Mouse (Mus musculus): Measurements from ENCODE around the gene Zfp39. TPM values are rescaled to one million over a fixed set of nuclear protein-coding genes. Genes with fewer than 3 reads are reported as not detected.
"Not testable (repeated sequence)": the region's sequence is repeated elsewhere in the genome, so short reads cannot be mapped to it uniquely, and the experiment has no call there.

The Zfp39 gene
- total RNA-seq, 2 experiments from 2014 or later = 3.4 to 3.7 TPM

GRCm38 (mm10) chr11:58846919-58847461 lies 57.0 kb downstream of the Zfp39 start, which contains the start of gene Gm12258:
TSS of gene Gm12258 (plus strand) at chr11:58847158.
- DNase-seq = peak; percentile 80 to 81
- intact Hi-C loops (cut with DNase I) = loop anchor here (5.0 kb wide), 1 partner anchor 130 kb away; the partner anchor contains the start of gene Trim11

DNA sequence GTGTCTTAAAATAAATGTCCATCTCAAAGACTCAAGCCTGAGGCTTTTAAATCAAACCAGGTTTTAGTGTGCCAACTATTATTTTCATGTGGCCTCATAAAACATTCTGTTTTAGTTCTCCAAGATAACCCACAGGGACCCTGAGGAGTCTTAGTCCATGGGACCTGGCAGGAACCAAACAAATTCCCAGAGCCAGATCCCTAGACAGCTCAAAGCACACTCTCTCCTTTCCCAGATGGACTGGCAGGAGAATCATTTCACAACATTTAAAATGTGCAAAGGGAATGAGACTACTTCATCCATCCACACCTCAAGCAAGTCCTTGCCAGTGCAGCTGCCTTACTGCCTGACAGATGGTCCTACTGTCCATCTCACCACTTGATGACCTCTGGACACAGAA lies 65.1 kb downstream of the Zfp39 start, which contains the start of gene Olfr311:
Gene Olfr311, plus strand, starts transcription at position 301 of the 400 bp plus-strand sequence.
- intact Hi-C loops (cut with DNase I); DNase-seq: not testable (repeated sequence)

Other genes starting within 250 kb of the Zfp39 start
- gene Olfr322, start 245.4 kb downstream of the Zfp39 start, total RNA-seq (2021) = not detected
- gene Olfr320, start 223.1 kb downstream of the Zfp39 start, total RNA-seq (2021) = not detected
- not detected for gene Olfr319, start 205.1 kb downstream of the Zfp39 start, total RNA-seq (2021)
- not detected for gene Olfr318, start 180.2 kb downstream of the Zfp39 start, total RNA-seq (2021)
- not detected for gene Olfr317, start 165.0 kb downstream of the Zfp39 start, total RNA-seq (2021)
- not detected for gene Olfr316, start 151.5 kb downstream of the Zfp39 start, total RNA-seq (2021)
- not detected for gene Olfr315, start 131.0 kb downstream of the Zfp39 start, total RNA-seq (2021)
- gene Olfr314, start 121.3 kb downstream of the Zfp39 start, total RNA-seq (2021) = not detected
- gene Fam183b, start 102.3 kb downstream of the Zfp39 start, total RNA-seq (2021) = not detected
- gene Olfr313, start 89.2 kb downstream of the Zfp39 start, total RNA-seq (2021) = not detected
- gene Olfr312, start 75.0 kb downstream of the Zfp39 start, total RNA-seq (2021) = not detected
- not detected for gene Olfr311, start 65.0 kb downstream of the Zfp39 start, total RNA-seq (2021)
- 1 to 10 TPM; 1.5 to 2.5 TPM for gene Gm12258, start 57.1 kb downstream of the Zfp39 start, total RNA-seq (2021)
- 1 to 10 TPM; 1.6 to 2.0 TPM for gene 2810021J22Rik, start 37.0 kb downstream of the Zfp39 start, total RNA-seq (2021)
- not detected for gene Btnl10, start 13.7 kb upstream of the Zfp39 start, total RNA-seq (2021)
- gene Rnf187, start 34.7 kb upstream of the Zfp39 start, total RNA-seq (2021) = 100 to 1,000 TPM; 160 to 167 TPM
- gene Hist3h2ba, start 44.7 kb upstream of the Zfp39 start, total RNA-seq (2021) = 1 to 10 TPM; 2.2 to 2.5 TPM
- gene Hist3h2a, start 50.5 kb upstream of the Zfp39 start, total RNA-seq (2021) = 10 to 100 TPM; 15.3 to 17.6 TPM
- gene Trim17, start 50.5 kb upstream of the Zfp39 start, total RNA-seq (2021) = under 1 TPM; 0.11 to 0.16 TPM
- 10 to 100 TPM; 14.5 TPM for gene Trim11, start 73.9 kb upstream of the Zfp39 start, total RNA-seq (2021)
- 100 to 1,000 TPM; 725 to 820 TPM for gene Obscn, start 232.2 kb upstream of the Zfp39 start, total RNA-seq (2021)